Mouse (Mus musculus) MEL-GATA-1-ER (cell line): Measurements from ENCODE around the gene Ppm1a.

Source experiments
- DNase-seq: peaks from one replicate; pipeline ENCODE4 v3.0.0-alpha.2; 2012; ENCODE audit warnings: low read depth; ENCODE audit errors: extremely low read depth

Gene Ppm1a

GRCm38 (mm10) chr12:72757086-72757485 lies at the start of gene Ppm1a:
Ppm1a (plus strand) TSS chr12:72757455.
- no peak for DNase-seq

- no peak for DNase-seq
Observed at GRCm38 (mm10) chr12:72709981-72710380, 47.3 kb upstream of the Ppm1a start.

DNA sequence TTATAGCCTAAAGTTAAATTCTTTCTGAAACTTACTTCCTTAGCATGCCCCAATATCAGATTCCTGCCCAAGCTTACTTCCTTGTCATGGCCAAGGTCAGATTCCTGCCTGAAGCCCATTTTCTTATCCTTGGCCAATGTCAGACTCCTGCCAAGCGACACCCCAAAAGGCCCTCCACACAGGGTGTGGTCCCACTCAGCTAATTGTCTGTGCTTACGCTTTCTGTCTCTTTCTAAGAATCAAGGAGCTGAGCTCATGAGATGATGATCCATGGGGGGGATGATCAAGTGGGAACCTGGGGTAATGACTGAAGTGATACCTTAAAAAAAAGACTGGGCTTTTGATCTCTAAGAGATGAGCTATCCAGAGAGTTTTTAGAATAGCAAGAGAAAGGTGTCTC lies 42.4 kb upstream of the Ppm1a start:
- DNase-seq: no peak

- DNase-seq: no peak
Observed at GRCm38 (mm10) chr12:72715846-72716245, 41.4 kb upstream of the Ppm1a start.

GRCm38 (mm10) chr12:72719046-72719445 lies 38.2 kb upstream of the Ppm1a start:
- DNase-seq: no peak

DNA sequence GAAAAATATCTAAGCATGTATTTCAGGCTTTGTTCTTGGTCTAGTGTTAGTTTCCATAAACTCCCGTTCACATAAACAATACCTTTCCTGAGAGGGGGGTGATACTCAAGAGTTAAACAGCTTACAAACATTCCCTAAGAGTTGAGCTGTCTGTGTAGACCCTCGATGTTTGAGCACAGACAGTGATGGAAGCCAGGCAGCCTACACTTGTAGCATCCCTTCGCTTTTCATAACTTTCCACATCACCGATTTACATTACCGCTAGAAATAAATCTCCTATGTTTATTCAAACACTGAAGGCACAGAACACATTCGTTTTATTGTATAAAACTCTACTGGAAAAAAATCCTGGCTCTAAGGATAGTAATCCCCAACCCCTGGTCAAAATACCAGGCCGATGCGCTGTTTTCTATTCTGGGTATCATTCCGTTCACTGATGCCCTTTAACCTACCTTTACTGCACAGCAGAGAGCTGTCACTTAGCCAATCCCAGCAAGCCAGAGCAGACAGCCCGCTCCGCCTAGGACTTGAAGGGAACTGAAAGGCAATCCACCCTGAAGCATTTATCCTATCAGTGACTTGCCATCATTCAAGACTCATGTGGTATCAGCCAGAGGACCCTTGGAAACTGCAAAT lies 37.7 kb upstream of the Ppm1a start:
- DNase-seq: no peak

DNA sequence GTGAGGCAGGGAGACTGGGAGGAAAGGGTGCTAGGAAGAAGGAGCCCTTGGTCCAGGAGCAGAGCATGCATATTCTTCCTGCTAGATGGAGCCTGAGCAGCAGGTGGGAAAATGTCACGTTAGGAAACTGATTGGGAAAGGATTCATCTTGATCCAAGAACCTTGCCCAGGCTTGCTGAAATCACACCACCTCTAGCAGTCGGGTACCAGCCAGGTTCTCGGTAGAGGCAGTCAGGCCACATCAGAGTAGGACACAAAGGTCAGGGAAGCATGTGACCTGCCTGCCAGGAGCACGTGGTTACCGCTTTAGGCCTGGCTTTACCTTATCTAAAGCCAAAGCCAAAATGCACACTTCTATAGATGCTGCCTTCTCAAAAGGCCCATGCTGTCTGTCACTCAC lies 35.5 kb upstream of the Ppm1a start:
- no peak for DNase-seq

- no peak for DNase-seq
Observed at GRCm38 (mm10) chr12:72723965-72724364, 33.3 kb upstream of the Ppm1a start.

DNA sequence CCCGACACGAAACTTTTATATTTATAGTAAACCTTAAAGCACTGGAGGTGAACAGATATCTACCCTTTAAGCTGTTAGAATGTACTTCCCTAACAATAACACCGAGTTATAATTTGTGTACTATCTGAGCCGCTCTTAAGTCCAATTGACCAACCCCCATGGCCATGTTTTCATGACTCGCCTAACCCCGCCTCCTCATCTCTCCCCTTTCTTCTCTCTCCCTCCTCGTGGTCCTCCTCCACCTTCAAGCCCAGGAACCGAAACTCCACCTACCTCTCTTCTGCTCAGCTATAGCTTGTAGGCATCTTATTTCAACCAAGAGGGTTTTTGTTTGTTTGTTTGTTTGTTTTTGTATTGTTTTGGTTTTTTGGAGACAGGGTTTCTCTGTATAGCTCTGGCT lies 30.2 kb upstream of the Ppm1a start:
- DNase-seq: no peak

DNA sequence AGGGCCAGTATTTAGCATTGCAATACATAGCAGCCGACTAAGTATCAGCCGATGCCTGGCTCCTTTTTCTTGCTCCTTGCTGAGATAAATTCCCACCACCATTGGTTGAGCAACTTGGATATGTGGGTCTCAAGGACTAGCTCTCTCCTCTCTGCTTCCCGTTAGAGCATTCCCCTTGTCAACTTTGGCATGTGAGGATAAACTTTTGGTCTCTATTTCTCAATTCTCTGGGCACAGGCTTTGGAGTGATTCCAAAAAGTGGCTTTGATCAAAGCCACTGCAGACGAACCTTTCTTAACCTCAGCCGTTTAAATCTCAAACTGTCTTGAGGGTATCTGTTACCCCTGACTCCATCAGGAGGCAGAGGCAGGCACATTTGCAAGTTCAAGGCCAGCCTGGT lies 29.6 kb upstream of the Ppm1a start:
- no peak for DNase-seq

DNA sequence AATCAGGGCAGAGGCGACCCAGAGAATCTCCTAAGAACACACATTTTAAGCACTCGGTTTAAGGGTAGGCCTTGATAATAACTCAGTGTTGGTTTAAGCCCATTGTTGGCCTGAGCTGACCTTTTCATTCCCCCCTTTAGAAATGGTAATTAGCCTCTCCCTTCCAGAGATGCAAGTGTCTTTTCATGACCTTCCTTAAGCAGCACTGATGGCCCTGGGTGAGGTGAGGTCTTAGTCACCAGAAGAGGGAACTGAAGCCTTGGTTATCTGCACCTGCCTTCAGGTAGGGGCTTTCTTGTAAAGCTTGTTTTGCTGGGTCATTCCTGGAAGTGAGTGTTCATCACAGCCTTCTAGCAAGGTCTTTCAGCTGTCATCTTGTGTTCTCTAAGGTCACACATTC lies 23.1 kb upstream of the Ppm1a start:
- DNase-seq: no peak

- DNase-seq: no peak
Observed at GRCm38 (mm10) chr12:72741176-72741575, 16.1 kb upstream of the Ppm1a start.

DNA sequence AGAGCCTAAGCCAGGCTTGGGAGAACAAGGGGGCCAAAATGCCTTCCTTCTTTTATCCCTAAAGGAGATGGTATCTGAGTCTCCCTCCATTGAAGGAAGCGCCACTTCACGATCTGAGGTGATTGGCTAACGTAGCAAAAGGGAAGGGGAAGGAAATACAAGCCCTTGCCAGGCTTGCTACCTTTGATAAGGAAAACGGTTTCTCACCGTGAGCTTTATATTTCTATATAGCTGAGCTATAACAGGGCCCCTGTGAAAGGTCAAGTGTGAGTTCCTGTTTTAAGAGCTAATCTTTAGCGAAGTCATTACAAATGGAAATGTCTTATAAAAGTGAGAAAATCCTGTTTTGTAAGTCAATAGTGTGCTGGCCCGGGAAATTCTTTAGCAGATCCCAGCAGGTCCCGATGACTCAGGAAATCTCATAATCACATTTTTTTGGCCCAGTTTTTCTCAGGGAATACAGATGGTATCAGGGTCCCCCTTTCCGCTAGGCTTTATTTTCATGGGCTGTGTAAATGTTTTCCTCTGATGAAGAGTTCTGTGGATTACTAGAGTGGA lies 12.4 kb upstream of the Ppm1a start:
- peak; percentile 87 for DNase-seq

- DNase-seq: no peak
Observed at GRCm38 (mm10) chr12:72745486-72745885, 11.8 kb upstream of the Ppm1a start.

- no peak for DNase-seq
Observed at GRCm38 (mm10) chr12:72748341-72748740, 8.9 kb upstream of the Ppm1a start.

GRCm38 (mm10) chr12:72748841-72749240 lies 8.4 kb upstream of the Ppm1a start:
- DNase-seq: no peak

DNA sequence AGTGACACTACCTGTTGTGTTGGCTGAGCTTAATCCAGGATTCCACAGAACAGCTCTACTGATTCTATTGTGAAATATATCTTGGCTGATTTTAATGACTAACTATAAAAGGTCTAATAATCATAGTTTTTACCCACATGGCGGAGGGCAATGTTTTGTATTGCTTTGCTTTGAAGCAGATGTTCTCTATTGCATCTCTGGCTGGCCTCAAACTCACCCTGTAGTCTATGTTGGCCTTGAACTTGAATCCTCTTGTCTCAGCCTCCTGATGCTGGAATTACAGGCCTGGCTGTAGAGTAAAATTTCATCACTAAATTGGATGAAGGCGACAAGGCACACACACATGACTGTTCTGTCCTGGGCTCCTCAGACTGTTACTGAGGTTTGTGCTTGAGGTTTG lies 7.8 kb upstream of the Ppm1a start:
- DNase-seq: no peak

DNA sequence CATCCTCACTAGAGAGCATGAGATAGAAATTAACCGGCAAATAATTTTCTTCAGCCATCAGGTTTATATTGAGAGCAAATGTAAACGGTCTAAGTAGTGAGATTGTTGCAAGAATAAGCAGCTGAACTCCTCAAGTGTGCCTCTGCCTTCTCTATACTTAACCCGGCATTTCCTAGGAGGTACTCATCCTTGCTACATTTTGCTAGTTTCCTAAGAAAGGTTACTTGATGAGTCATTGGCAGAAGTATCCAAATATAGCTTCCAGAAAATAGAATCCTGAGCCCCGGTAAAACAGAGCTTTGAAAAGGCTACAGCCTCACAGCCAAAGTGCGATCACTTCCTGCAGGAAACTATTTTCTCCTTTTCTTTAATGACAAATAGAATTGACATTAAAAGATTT lies 7.2 kb upstream of the Ppm1a start:
- DNase-seq: no peak

DNA sequence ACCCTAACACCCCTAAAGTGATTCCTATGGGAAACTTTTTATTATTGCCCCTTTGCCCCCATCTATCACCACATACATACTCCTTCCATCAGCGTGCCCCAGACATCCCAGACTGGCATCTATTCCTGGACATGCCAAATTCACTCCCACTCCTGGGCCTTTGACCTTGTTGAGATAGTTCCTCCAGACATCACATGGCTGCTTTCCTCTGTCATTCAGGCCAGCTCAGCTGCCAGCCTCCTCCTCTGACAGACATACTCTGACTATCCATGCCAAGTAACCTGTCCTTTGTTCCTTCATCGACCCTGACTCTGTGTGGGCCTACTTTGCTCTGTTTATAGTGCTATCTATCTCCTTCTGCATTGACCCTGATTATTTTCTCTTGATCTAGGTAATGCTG lies 6.6 kb upstream of the Ppm1a start:
- no peak for DNase-seq

DNA sequence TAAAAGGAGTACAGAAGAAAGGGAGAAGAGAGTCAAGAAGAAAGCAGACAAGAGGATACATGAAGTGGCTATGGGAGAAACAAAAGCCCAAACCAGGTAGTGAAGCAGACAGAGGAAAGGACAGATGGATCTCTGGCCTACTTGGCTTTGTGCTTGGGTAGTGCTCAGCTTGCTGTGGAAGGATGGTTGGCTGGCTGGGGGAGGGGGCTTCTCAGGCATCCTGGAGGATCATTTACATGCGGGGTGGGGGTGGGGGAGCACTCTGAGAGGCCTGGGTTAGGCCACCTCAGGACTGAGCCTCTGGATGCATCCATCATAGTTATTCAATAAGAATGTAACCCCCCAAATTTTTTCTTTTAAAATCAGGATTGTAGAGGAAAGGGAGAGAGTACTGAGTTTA lies 341 bp downstream of the Ppm1a start:
- DNase-seq: no peak

DNA sequence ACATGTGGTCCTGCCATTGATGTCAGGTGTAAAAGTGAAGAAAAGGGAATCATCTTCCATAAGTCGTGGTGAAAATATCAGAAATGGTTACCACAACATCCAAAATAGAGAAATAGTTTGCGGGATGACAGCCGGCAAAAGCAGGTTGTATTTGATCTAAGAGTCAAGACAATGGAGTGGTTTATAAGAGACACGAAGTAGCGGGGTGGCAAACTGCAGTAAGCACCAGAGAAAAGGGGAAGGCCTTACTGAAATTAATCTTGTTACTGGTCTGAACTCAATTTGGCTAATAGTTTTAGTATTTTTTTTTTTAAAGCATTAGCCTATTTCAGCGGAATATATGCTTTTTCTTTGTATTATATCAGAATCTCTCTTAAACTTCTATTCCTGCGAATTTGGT lies 2.7 kb downstream of the Ppm1a start:
- no peak for DNase-seq

DNA sequence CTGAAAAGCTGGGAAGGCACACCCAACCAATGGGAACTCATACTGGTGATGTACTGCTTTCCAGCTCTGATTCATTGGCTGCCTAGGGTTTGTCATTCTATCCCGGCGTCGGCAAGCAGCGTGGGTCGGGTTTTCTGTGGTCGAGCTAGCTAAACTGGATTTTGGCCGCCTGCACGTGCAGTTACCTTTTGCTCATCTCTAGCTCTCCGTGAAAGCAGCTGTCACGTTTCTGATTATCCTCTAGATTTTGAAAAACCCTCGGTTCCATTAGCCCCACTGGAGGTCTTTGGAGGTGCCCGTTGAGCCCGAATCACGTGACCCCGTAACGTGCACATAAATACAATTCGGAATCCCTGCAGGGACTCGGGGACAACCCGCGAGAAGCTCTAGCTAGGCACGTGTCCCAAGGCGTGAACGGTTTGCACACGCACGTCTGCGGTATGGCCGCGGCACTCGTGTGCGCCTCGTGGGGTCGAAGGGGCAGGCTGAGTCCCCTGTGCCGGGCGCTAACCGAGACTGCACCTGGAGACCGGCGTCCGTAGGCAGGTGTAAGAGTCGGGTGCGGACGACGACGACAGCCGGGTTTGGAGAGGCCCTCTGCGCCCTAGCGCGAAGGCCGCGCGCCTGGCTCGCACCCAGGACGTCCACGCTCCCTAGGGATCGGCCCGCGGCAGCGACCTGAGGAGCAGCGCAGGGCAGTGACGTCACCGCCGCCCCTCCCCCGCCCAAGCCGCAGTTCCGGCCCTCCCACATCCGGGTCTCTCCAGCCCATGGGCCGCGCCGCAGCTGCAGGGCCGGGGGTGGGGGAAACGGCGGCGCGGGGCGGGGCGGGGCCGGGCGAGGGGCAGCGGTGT lies 3.3 kb downstream of the Ppm1a start:
- DNase-seq: peak; percentile 85

GRCm38 (mm10) chr12:72761230-72761648 lies 4.0 kb downstream of the Ppm1a start:
- no peak for DNase-seq
